Mouse (Mus musculus) intestine, postnatal 0 days (tissue): Measurements from ENCODE around the gene Rps16. TPM values are rescaled to one million over a fixed set of nuclear protein-coding genes. Genes with fewer than 3 reads are reported as not detected.

Experiments
- ATAC-seq: fragments of 200-750 bp; cut with Nextera tagmentation; 2 replicates; pipeline ENCODE4 v1.8.0; 2017; ENCODE audit warnings: mild to moderate bottlenecking, moderate TSS enrichment, moderate library complexity
- H3K27ac ChIP-seq: fragments of 300-500 bp; sonication (generic); 2 replicates; pipeline ENCODE4 v1.5.1; 2014; ENCODE audit warnings: mild to moderate bottlenecking, low read depth, low read length, moderate library complexity
- H3K27me3 ChIP-seq: fragments of 300-500 bp; sonication (generic); replicated peaks from 2 replicates; pipeline ENCODE4 v1.6.1; 2014; ENCODE audit warnings: low read length, mixed read lengths; ENCODE audit not compliant: control insufficient read depth, insufficient read depth
- H3K36me3 ChIP-seq: fragments of 300-500 bp; sonication (generic); 2 replicates; pipeline ENCODE4 v1.6.1; 2014; ENCODE audit warnings: mild to moderate bottlenecking, moderate library complexity; ENCODE audit not compliant: control insufficient read depth, insufficient read depth
- H3K4me1 ChIP-seq: fragments of 300-500 bp; sonication (generic); replicated peaks from 2 replicates; pipeline ENCODE4 v1.6.1; 2014; ENCODE audit warnings: antibody characterized with exemption, low read length, mixed read lengths; ENCODE audit not compliant: control insufficient read depth, insufficient read depth
- H3K4me2 ChIP-seq: fragments of 300-500 bp; sonication (generic); replicated peaks from 2 replicates; pipeline ENCODE4 v1.6.1; 2014; ENCODE audit warnings: low read depth, mild to moderate bottlenecking, moderate library complexity
- H3K4me3 ChIP-seq: fragments of 300-500 bp; sonication (generic); 2 replicates; pipeline ENCODE4 v1.5.1; 2014; ENCODE audit warnings: low read depth, low read length
- H3K9ac ChIP-seq: fragments of 300-500 bp; sonication (generic); 2 replicates; pipeline ENCODE4 v1.6.1; 2014; ENCODE audit warnings: mild to moderate bottlenecking, low read depth, low read length
- H3K9me3 ChIP-seq: fragments of 300-500 bp; sonication (generic); 2 replicates; pipeline ENCODE4 v1.6.1; 2016; ENCODE audit warnings: mixed run types; ENCODE audit not compliant: control insufficient read depth
- CTCF ChIP-seq: sonication (generic); IDR thresholded peaks from 2 replicates; pipeline ENCODE4 v1.5.1; 2016; ENCODE audit warnings: low read depth, mild to moderate bottlenecking, control low read depth, antibody characterized with exemption, moderate library complexity
- WGBS: fragments of 180-500 bp; shearing (Covaris S2); extraction: QIAGEN DNeasy Blood & Tissue Kit; methylation state at CpG from one replicate; pipeline ENCODE4 v1.1.7; 2014; 5-methylcytosine and 5-hydroxymethylcytosine counted together
- polyA plus RNA-seq: library from polyadenylated mRNA; unstranded; fragments of >200 nt; fragmentation: Nextera tagmentation; extraction: Ambion mirVana; gene quantifications from 2 replicates; pipeline ENCODE4 v1.2.1, GENCODE M21; 2015

Gene Rps16
- polyA plus RNA-seq, 1 experiment from 2014 or later, result 695 TPM

GRCm38 (mm10) chr7:28341381-28341780, 9.1 kb upstream of the Rps16 start:
- 10% methylated on average over 7 of the region's 7 CpGs for WGBS
- Histone ChIP-seq H3K4me2 (peak overlapping the region; percentile 13; the same call in 1 of the 2 replicates), H3K27me3 (no peaks in the 10 kb centered on the region), H3K4me3 (no peak overlapping the region), H3K4me1 (no peaks in the 10 kb centered on the region; the same call in none of the 2 replicates), H3K36me3 (no peaks in the 10 kb centered on the region), H3K27ac (peak overlapping the region; percentile 62), H3K9ac (no peak overlapping the region), H3K9me3 (no peaks in the 10 kb centered on the region)
- ATAC-seq, result peak; percentile 58
- TF ChIP-seq CTCF, result no peak

- Histone ChIP-seq H3K27me3 (no peaks in the 10 kb centered on the region), H3K4me3 (no peak overlapping the region), H3K9me3 (no peaks in the 10 kb centered on the region), H3K4me1 (no peaks in the 10 kb centered on the region; the same call in 1 of the 2 replicates), H3K27ac (no peak overlapping the region), H3K36me3 (no peaks in the 10 kb centered on the region), H3K4me2 (no peak overlapping the region), H3K9ac (no peak overlapping the region)
- under 1% methylated on average over 4 of the region's 4 CpGs for WGBS
- peak; percentile 91 for TF ChIP-seq CTCF
- no peak for ATAC-seq
These were observed 5.8 kb upstream of the Rps16 start for GRCm38 (mm10) chr7:28344637-28345036.

- no peak for ATAC-seq
- no peak overlapping the region for H3K27ac ChIP-seq
- TF ChIP-seq CTCF, result no peak
- no peaks in the 10 kb centered on the region for H3K9me3 ChIP-seq
- no peaks in the 10 kb centered on the region; the same call in 1 of the 2 replicates for H3K4me1 ChIP-seq
- peaks cover 9% of the 10 kb centered on the region; the same call in 1 of the 2 replicates for H3K36me3 ChIP-seq
- H3K9ac ChIP-seq, result no peak overlapping the region
- H3K27me3 ChIP-seq, result no peaks in the 10 kb centered on the region
- whole genome bisulfite sequencing, result 37% methylated on average over 3 of the region's 3 CpGs
- H3K4me3 ChIP-seq, result no peak overlapping the region
- H3K4me2 ChIP-seq, result no peak overlapping the region
These were observed 2.7 kb upstream of the Rps16 start for GRCm38 (mm10) chr7:28347746-28348145.

- H3K4me1 ChIP-seq, result no peaks in the 10 kb centered on the region; the same call in 1 of the 2 replicates
- ATAC-seq, result no peak
- peaks cover 15% of the 10 kb centered on the region for H3K36me3 ChIP-seq
- H3K4me3 ChIP-seq, result no peak overlapping the region
- H3K4me2 ChIP-seq, result no peak overlapping the region
- H3K9ac ChIP-seq, result no peak overlapping the region
- no peaks in the 10 kb centered on the region for H3K9me3 ChIP-seq
- H3K27ac ChIP-seq, result no peak overlapping the region
- WGBS, result 84% methylated on average over 7 of the region's 7 CpGs
- H3K27me3 ChIP-seq, result no peaks in the 10 kb centered on the region
- TF ChIP-seq CTCF, result peak; percentile 53
These were observed 1.9 kb upstream of the Rps16 start for GRCm38 (mm10) chr7:28348601-28349000.

GRCm38 (mm10) chr7:28351676-28352191, 1.3 kb downstream of the Rps16 start:
- Histone ChIP-seq H3K9ac (peak overlapping the region; percentile 93), H3K9me3 (no peaks in the 10 kb centered on the region), H3K4me1 (no peaks in the 10 kb centered on the region; the same call in 1 of the 2 replicates), H3K27me3 (no peaks in the 10 kb centered on the region), H3K36me3 (peaks cover 26% of the 10 kb centered on the region), H3K27ac (no peak overlapping the region), H3K4me3 (peak overlapping the region; percentile 87), H3K4me2 (peak overlapping the region; percentile 77)
- TF ChIP-seq CTCF, result peak; percentile 25
- ATAC-seq, result no peak
- 29% methylated on average over 4 of the region's 4 CpGs for WGBS

- ATAC-seq, result no peak
- Histone ChIP-seq H3K27ac (no peak overlapping the region), H3K4me1 (peaks cover 7% of the 10 kb centered on the region; the same call in 1 of the 2 replicates), H3K36me3 (peaks cover 26% of the 10 kb centered on the region), H3K4me3 (no peak overlapping the region), H3K27me3 (no peaks in the 10 kb centered on the region), H3K4me2 (no peak overlapping the region), H3K9me3 (no peaks in the 10 kb centered on the region), H3K9ac (no peak overlapping the region)
- peak; percentile 51 for TF ChIP-seq CTCF
- WGBS, result 83% methylated on average over 2 of the region's 2 CpGs
These were observed 2.8 kb downstream of the Rps16 start for GRCm38 (mm10) chr7:28353267-28353666.
